Mouse (Mus musculus) embryonic fibroblast, embryonic 13.5 days (primary cell): ENCODE results near the gene Syne2. TPM values are rescaled to one million over a fixed set of nuclear protein-coding genes. Genes with fewer than 3 reads are reported as not detected.
A peak's percentile ranks its signal among the peaks of the same experiment; 100 is the strongest.

ENCODE experiments used
- H3K27ac ChIP-seq: 2 replicates; pipeline ENCODE4 v1.5.1; 2012; ENCODE audit warnings: low read length, control low read depth, inconsistent platforms; ENCODE audit not compliant: insufficient read depth
- H3K4me1 ChIP-seq: 2 replicates; pipeline ENCODE4 v1.6.1; 2011; ENCODE audit warnings: low read length; ENCODE audit not compliant: control insufficient read depth, insufficient read depth
- H3K4me3 ChIP-seq: 2 replicates; pipeline ENCODE4 v1.5.1; 2011; ENCODE audit warnings: mild to moderate bottlenecking, control low read depth, low read length; ENCODE audit not compliant: insufficient read depth
- CTCF ChIP-seq: IDR thresholded peaks from 2 replicates; pipeline ENCODE4 v1.5.1; 2011; ENCODE audit warnings: mild to moderate bottlenecking, control low read depth, low read length, moderate library complexity, borderline replicate concordance; ENCODE audit not compliant: insufficient read depth
- POLR2A ChIP-seq: IDR thresholded peaks from 2 replicates; pipeline ENCODE4 v1.6.1; 2011; ENCODE audit warnings: low read depth, mild to moderate bottlenecking, control low read depth, low read length, moderate library complexity
- polyA plus RNA-seq: library from polyadenylated mRNA; stranded (reverse); fragments of >200 nt; gene quantifications from 2 replicates; pipeline ENCODE4 v1.2.4, GENCODE M21; 2011; ENCODE audit warnings: low read depth; ENCODE audit not compliant: missing spikeins, insufficient read length

The Syne2 gene
- polyA plus RNA-seq, 1 experiment: 10.9 TPM

DNA sequence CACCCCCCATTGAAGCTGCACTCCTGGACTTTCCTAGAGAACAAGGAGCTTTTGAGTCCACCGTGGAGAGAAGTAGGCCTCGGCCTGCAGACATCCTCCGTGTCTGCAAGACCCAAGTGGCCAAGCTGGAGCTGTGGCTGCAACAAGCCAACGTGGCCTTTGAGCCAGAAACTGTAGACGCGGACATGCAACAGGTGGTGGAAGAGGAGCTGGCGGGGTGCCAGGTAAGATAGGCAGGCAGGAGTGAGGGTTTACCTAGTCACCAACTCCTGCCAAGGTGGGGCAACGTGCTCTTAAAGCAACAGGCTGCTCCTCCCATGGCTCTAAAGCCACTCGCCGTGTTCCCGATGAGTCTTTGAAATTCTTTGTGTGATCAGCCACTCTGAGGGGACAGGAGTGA lies 197.6 kb downstream of the Syne2 start:
- Histone ChIP-seq H3K27ac (no peak overlapping the region), H3K4me1 (peaks cover 9% of the 10 kb centered on the region), H3K4me3 (no peak overlapping the region)
- TF ChIP-seq POLR2A: no peak
- no peak for TF ChIP-seq CTCF

DNA sequence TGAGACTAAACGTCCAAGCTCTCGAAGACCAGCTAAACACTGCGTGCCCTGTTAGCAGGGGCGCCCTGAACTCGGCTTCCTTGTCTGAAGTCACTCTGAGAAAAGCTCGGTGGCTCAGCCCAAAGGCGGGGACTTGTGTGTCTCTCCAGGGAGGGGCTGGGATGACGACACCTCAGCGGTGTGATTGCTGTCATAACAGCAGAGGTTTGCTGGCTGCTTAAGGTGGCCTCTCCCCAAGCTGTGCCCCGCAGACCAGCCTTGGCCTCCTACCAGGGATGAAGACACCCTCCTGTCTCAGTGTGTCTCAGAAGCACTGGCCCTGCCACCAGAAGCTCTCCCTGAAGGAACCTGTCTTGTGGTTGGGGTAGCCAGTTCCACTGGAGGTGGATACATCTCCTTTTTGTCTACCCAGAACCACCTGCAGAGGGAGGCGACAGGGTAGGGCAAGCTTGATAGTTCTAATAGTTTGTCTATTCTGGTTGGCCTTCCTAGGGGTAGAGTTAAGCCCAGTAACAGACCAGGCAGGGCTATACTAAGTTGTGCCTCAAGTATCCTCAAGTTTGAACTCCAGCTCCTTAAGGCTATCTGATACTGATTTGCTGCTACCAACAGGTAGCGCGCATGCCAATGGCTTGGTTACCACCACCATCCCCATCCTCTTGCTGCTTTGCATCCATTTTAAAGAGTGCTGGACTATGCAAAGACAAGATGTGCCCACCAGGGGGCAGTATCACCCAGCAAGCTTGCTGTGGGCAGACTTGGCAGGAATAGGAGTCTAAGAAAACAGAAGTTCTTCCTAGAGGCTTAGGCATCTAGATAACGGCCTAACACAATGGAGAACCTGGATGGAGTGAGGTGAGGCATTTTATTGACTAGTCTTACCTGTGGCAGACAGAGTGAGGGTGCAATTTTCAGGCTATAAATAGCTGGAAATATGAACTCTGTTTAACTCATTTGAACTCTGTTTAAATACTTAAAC lies 198.5 kb downstream of the Syne2 start:
- H3K4me3 ChIP-seq: no peak overlapping the region
- H3K27ac ChIP-seq: no peak overlapping the region
- peaks cover 9% of the 10 kb centered on the region for H3K4me1 ChIP-seq
- no peak for TF ChIP-seq POLR2A
- TF ChIP-seq CTCF: peak; percentile 73

DNA sequence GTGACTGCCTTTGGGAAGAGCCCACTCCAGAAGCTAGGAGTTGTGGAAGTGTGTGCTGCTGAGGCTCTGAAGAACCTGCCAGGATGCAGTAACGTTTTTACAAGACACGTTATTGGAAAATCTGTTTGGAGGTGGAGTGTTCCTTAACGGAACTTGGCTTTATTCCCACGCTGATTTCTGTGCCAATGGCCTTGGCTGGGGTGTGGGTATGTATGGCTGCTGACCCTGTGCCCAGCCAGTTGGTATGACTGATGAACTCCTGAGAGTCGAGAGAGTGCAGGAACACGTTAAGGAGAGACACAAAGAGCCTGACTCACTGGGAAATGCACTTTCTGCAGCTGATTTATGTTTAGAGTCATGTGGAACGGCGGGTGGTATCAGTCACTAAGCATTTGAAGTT lies 200.7 kb downstream of the Syne2 start:
- Histone ChIP-seq H3K4me3 (no peak overlapping the region), H3K27ac (no peak overlapping the region), H3K4me1 (no peaks in the 10 kb centered on the region)
- TF ChIP-seq CTCF: no peak

DNA sequence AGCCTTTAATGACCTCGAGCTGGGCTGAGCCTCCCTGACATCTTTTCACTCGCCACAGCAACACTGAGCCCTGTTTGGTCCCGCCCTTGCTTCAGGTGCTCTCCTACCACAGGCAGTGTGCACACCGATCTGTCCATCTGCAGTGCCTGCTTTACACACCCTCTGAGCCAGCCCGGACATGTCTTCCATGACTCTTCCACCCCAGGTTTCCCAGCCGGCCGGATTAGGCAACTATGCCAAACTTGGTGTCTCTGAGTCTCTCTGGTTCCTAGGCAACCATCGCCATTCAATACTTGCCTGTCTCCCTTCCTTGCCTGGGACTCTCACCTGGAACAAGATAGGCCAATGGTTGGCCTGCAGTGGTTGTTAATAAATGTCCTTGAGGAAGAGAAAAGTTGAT lies 224.4 kb downstream of the Syne2 start:
- Histone ChIP-seq H3K27ac (no peak overlapping the region), H3K4me1 (no peaks in the 10 kb centered on the region), H3K4me3 (no peak overlapping the region)
- TF ChIP-seq POLR2A (no peak), CTCF (no peak)

DNA sequence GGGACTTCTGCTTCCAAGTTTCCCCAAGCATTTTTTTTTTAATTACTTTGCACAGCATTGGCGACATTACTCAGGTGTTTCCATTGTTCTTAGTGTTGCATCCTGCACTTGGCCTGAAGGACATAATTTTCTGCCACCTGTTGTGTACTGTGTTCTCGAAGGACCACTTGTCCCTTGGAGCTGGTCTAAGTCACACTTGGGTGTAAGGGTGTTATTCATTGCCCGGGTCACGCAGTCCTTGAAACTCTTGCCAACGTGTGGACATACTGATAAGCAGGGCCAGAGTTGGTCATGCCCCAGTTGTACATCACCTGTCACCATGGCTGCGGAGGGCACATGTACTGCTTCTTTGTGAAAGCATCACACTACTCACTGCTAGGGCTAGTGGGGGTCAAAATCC lies 228.6 kb downstream of the Syne2 start:
- Histone ChIP-seq H3K27ac (no peak overlapping the region), H3K4me1 (no peaks in the 10 kb centered on the region), H3K4me3 (no peak overlapping the region)
- no peak for TF ChIP-seq CTCF
- no peak for TF ChIP-seq POLR2A

DNA sequence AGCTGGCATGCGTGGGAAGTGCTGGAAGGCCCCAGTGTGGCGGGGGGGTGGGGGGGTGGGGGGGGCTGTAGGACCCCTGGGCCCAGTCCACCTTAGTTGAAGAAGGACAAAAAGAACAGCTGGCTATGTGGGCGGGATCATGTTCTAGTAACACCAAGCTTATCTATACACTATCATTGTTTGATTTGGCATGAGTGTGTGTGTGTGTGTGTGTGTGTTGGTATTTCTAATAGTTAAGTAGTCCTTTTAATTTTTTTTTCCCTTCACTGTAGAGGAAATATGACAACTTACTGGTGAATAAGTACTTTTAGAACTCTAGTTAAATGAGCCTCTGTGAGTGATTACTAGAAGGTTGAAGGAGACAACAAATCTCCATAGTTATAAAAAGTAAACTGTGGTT lies 230.0 kb downstream of the Syne2 start:
- H3K4me1 ChIP-seq: no peaks in the 10 kb centered on the region
- H3K27ac ChIP-seq: no peak overlapping the region
- no peak for TF ChIP-seq CTCF
- no peak for TF ChIP-seq POLR2A
- H3K4me3 ChIP-seq: no peak overlapping the region

DNA sequence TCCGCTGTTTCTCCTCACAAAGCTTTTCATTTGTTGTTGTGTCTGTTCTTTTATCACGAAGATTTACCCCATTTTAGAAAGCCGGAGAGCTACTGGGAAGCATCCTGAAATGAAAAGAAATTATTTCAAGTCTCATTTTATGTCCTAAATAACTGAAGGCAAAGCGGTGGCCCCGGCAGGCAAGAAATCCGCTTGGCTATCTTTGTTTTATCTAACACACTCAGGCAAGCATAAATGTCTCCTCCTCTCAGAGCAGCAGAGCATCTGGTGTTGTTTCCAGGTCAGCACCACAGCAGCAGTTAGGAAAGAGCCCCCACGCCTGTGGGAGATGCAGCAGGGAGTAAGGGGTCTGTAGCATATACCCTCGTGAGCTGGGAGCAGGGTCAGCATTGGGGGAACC lies 230.7 kb downstream of the Syne2 start:
- TF ChIP-seq CTCF (no peak), POLR2A (no peak)
- H3K4me3 ChIP-seq: no peak overlapping the region
- no peaks in the 10 kb centered on the region for H3K4me1 ChIP-seq
- H3K27ac ChIP-seq: no peak overlapping the region

DNA sequence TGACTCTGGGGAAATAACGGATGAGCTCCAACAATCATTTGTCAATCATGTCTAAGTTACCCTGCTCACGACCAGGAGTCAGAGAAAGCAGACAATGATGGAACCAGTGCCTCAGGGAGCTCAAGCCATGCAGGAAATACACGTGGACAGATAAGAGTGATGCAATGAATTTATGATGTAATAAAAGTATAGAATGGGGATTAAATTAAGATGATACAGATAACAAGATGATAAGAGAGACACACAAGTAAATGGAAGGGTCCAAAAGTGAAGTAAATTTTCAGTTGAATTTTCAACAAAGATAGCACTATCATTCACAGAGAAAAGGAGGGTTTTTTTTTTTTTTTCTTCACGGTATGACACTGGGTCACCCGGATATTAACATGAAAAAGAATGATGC lies 231.4 kb downstream of the Syne2 start:
- Histone ChIP-seq H3K4me3 (no peak overlapping the region), H3K27ac (no peak overlapping the region), H3K4me1 (no peaks in the 10 kb centered on the region)
- TF ChIP-seq POLR2A (no peak), CTCF (no peak)

DNA sequence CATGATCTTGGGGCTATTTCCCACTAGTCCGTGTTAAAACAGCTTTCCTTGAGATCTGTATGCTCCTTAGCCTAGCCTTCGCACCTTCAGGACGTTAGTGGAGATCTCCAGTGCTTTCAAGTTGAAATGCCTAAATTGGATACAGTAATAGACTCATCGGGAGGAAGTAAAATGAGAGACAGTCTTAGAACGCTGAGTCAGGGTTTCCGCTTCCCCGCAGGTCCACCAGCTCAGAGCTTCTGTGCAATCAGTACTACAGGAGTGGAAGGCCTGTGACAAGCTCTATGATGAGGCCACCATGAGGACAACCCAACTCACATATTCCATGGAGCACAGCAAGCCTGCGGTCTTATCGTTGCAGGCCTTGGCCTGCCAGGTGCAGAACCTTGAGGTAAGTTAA lies 233.9 kb downstream of the Syne2 start:
- Histone ChIP-seq H3K4me1 (no peaks in the 10 kb centered on the region), H3K27ac (no peak overlapping the region), H3K4me3 (no peak overlapping the region)
- TF ChIP-seq CTCF: no peak
- TF ChIP-seq POLR2A: no peak

DNA sequence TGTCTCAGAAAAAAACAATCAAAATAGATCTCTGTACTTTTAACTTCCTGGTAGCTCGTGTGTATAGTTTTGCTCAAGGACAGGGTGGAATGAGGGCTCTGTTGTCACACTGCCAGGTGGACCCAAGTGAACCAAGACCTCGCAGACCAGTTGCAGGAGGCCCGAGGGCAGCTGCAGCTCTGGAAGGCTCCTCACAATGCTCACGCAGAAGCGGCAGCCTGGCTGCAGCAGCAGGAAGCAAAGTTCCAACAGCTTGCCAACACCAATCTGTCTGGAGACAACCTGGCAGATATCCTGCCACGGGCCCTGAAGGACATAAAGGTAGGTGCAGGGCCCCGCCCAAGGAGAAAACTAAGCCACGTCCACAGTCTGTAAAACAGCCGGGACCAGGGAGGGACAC lies 236.7 kb downstream of the Syne2 start:
- TF ChIP-seq POLR2A (no peak), CTCF (no peak)
- H3K27ac ChIP-seq: no peak overlapping the region
- no peak overlapping the region for H3K4me3 ChIP-seq
- H3K4me1 ChIP-seq: no peaks in the 10 kb centered on the region

DNA sequence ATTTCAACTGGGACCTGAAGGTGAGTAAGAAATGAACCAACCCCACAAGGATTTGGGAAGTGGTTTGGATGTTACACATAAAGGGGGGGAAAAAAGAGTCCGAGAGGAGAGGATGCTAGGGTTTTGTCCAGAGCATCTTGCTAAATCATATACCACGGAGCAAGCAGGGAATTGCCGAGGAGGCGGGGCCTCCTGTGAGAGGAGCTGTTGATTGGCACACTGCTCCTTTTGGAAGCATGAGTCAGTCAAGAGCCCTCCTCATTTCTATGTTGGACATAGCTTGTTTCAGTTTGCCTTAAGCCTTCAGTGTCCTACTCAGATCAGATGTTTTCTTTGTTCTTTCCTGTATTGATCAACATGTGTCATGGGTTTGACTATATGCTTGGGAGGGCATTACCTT lies 245.1 kb downstream of the Syne2 start:
- TF ChIP-seq POLR2A (no peak), CTCF (no peak)

More for the DNA sequence above, 245.1 kb downstream of the Syne2 start:
- Histone ChIP-seq H3K4me1 (no peaks in the 10 kb centered on the region), H3K4me3 (no peak overlapping the region), H3K27ac (no peak overlapping the region)
